Mouse (Mus musculus) induced T-regulatory cell, adult 2 months (primary cell): ENCODE results near the gene Tmeff1.

Experiments
- DNase-seq: peaks from one replicate; pipeline ENCODE4 v3.0.0-alpha.2; 2012; ENCODE audit warnings: low read depth

Tmeff1 gene

GRCm38 (mm10) chr4:48584421-48585240, at the start of gene Tmeff1:
Gene Tmeff1, plus strand, starts transcription at chr4:48585174.
- DNase-seq: no peak

- DNase-seq: no peak
These were observed 48.7 kb upstream of the Tmeff1 start for GRCm38 (mm10) chr4:48536275-48536674.

GRCm38 (mm10) chr4:48537024-48537423, 48.0 kb upstream of the Tmeff1 start:
- DNase-seq: no peak

DNA sequence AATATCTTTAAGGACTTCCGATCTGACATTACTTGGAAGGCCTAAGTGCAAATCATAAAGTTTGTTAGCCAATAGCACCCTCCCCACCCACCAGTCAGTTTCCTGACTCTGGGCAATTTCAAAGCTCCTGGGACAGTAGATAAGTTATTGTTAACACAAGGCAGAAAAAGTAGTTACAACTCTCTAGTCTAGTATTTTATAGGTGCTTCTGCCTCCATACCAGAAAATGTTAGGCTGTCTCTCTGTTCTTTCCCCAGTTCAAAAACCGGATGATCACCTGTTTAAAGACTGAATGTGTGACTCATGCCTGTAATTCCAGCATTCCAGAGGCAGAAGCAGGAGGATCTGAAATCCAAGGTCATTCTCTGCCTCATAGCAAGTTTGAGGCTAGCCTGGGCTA, 46.4 kb upstream of the Tmeff1 start:
- DNase-seq: no peak

DNA sequence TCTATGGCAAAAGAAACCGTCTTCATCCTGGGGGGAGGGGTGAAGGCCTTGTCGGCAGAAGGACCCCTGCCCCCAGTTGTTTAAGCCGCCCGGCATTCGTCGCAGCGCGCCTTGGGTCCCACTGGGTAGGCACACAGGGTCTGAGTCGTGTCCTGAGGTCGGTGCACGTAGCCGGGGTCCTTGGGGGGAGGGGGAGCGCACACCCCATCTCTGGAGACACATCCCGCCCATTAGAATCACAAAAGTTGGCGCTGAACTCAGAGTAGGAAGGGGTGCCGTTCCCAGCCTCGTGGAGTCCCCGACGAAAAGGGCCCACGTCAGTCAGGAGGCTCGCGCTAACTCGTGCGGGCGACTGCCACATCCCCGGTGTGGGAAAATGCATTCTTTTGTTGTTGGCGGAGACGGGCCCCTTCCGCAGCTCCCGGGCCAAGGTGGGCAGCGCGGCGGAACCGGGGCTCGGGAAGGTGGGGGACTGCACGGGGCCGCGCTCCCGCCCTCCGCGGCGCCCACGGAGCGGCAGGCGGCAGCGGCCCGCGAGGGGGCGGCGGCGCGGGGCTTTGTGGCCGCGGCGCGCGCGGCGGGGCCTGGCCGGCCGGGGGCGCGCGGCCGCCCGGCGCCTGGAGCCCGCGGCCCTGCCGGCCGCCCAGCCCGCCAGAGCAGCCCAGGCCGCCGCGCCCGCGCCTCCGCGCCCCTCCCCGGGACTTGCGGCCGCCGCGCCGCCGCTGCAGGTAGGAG, 45.0 kb upstream of the Tmeff1 start, which contains the start of gene Msantd3:
Gene Msantd3 (plus strand): TSS at position 95 of the 735 bp plus-strand sequence.
- no peak for DNase-seq

GRCm38 (mm10) chr4:48540576-48541111, 44.3 kb upstream of the Tmeff1 start:
- no peak for DNase-seq

DNA sequence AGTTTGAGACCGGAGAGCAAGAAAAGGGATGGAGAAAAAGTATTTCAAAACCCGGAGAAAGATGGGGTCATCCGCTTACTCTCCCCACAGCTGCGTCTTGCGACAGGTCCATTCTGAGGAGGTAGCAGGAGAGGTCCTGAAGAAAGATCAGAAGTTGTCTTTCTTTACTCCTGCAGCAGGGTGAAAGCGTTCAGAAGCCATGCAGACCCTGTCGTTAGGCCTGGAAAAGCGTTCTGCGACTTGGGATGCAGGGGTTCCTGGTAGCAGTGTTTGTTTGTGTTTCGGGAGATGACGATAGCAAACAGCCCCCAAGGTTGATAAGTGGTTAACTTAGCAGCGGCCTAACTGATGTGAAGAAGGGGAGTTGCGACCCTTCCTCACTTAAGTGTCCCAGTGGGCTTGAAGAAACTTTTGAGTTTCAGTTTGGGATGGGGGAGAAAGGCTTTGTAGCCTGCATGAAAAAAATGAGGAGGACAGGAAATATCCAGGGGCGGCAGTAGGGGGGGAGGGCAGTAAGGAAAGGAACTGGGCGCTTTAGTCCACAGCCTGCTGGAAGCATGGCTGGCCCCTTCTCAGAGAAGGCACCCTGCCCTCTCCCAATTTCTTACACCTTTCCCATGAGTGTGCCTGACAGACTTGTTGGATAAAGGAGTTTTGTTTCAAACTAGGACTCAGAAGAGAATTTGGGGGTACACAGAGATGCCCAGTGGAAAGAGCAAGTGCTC, 43.3 kb upstream of the Tmeff1 start:
- DNase-seq: no peak

DNA sequence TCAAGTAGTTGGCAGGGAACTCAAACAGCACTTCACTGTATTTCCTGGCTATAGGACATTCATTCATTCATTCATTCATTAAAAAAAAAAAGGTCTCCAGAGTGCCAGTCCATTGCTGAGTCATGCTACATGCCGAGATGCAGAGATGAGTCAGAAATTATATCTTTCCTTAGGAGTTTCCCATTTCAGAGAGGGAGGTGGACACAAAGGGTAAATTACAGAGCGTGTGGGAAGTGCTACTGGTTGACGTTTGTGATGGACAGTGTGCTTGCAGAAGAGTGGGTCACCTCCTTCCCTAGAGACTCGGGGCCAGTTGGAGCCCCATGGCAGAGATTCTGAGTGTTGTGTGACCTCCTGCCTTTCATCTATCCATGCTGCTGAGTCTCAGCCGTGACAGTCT, 42.6 kb upstream of the Tmeff1 start:
- DNase-seq: no peak

DNA sequence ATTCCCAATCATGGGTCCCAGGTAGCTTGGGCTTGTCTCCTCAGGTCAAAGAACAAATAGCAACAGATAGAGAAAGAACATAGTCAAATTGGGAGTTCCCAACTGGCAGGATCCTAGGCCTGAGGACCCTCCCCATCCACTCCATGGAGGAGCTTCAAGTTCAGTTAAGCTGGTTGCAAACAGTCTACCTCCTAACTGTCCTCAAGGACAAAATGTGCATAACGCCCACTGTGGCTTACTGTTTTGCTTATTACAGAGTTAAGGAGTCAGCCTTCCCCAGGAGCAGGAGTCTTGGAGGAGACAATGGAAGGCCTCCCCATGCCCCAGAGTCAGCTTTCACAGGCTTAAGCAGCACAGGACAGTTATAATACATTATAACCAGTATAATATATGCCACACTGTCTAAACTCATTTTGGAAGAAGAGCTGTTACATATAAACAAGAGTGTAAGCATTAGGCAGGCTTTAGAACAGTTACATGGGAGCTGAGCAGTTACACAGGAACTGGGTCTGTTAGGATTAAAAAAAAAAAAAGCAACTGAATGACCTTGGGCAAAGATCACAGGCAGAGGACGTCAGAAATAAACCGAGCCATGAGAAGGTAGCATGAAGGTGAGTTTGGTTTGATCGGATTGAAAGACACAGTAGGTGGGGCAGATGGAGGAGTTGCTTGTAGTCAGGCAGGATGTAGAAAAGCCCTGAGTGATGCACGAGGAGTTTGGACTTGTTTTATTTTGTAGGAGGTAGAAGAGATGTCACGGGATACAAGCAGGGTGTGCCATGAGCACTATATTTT, 41.7 kb upstream of the Tmeff1 start:
- DNase-seq: no peak

GRCm38 (mm10) chr4:48544141-48544540, 40.8 kb upstream of the Tmeff1 start:
- DNase-seq: no peak

DNA sequence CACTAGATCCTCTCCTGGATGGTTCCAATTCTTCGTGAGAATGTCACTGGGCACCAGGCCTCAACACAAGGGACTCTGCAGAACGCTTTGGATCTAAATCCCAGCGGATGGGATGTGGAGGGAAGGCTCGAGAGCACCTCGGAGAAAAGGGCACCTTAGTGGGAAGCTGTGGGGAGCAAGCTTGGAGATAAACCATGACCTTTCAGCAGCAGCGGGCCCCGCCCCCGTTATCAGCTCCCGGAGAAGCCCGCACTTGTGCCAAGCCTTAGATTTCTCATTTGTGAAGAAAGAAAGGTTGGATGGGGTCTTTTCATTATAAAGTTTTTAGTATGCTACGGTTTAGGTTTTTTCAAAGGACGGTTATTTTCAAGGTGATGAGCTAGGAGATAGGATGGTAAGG, 39.0 kb upstream of the Tmeff1 start:
- no peak for DNase-seq

DNA sequence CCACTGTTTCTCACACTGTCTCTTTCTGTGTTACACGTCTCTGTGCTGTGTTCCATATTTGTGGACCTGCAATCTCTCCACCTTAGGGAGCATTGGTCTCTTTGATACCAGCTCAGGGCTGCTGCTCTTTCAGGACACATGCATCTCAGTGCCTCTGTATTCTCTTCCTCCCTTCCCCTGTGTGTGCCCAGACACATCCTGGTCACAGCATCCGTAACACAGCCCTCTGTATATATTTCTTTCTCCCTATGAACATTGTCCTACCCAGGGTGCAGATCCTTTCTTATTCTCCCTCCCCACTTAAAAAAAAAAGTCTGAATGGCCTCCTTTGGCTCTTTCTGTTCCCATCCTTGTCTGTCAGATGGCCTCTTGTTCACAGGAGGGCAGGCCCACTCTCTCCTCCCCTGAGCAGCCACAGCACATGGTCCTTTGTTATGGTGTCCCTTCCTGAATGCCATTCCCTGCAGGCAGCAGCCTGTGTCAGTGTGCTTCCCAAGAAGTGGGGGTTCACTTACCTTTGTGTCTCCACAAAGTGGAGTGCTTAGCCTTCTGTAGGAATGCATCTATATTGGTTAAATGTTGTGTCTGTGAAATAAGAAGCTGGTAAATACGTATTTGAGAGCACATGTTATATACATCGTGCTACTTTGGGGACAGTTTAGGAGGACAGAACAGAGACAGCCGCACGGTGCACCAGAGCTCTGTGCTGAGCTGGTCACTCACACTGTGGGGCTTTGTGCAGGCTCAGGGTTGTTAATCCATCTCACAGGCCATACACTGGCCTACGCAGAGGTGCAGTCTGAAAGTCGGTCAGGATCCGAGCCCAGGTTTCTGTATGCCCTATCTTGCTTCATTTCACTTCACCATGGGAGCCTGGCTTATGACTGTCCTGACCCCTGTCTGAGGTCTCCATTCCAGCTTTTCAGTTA, 38.1 kb upstream of the Tmeff1 start:
- DNase-seq: no peak

GRCm38 (mm10) chr4:48548393-48549045, 36.5 kb upstream of the Tmeff1 start:
- no peak for DNase-seq

DNA sequence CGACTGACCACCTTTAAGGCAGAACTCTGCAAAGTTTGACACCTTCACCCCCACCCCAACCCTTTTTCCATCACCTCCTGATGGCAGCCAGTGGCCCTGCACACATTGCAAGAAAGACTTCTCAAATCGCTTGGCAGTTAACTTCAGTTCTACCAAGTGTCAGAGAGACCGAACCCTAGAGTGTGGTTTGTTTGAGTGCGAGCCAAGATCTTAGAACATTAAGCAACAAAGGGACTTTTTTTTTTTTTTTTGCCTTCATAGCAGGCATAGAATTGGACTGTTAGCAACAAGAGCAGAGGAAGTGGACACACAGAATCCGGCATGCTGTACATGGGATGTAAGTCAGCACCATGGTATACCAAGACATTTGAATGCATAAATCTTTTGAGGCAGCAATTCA, 35.3 kb upstream of the Tmeff1 start:
- DNase-seq: no peak

DNA sequence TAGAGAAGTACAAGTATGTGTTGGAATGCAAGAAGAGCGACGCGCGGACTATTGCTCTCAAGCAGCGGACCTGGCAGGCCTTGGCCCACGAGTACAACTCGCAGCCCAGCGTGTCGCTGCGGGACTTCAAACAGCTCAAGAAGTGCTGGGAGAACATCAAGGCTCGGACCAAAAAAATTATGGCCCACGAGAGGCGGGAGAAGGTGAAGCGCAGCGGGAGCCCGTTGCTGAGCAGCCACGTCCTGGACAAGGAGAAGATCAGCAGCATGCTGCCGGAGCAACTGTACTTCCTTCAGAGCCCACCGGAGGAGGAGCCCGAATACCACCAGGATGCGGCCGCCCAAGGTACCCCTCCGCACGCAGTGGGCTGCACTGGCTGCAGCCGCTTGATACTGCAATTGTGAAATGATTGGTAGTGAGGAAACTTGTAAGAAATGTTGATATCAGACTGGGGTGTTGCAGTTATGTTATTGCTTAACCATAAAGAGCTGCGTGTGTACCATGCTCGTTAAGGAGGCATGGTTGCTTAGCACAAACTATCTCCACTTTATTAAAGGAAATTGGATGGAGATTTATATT, 32.4 kb upstream of the Tmeff1 start:
- DNase-seq: no peak

DNA sequence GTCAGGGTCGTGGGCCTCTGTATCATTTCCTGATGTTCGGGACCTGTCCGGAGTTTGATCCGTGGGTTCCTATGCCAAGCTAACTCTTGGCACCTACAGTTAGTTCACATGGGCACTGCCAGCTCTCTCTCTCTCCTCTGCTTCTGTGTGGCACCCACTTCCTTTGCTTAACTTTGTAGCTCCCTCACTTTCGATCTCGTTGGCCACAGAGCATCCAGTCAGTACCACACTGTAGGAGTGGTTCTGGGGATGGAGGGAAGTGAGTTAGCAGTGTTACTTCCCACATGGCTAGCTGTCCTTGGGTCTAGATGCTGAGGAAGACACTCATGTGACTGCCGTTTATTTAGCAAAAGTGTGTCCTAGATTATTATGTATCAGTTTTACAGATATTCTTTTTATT, 30.8 kb upstream of the Tmeff1 start:
- DNase-seq: no peak

DNA sequence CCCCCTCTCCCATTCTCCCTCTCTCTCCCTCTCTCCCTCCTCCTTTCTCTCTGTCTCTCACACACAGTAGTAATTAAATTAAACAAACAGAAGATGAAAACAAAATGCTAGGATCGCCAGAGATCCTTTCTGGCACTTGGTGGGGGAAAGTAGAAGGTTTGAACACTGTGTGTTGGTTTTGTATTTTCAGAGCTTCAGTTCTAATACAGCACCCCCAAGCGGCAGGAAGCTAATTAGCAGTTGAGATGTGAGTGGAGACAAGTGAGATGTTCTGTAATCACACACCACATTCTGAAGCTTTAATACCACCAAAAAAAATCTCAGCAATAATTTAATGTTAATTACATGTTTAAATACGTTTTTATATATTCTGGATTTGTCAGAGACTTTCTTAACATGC, 29.2 kb upstream of the Tmeff1 start:
- DNase-seq: peak; percentile 31

- DNase-seq: no peak
These were observed 25.3 kb upstream of the Tmeff1 start for GRCm38 (mm10) chr4:48559652-48560051.

DNA sequence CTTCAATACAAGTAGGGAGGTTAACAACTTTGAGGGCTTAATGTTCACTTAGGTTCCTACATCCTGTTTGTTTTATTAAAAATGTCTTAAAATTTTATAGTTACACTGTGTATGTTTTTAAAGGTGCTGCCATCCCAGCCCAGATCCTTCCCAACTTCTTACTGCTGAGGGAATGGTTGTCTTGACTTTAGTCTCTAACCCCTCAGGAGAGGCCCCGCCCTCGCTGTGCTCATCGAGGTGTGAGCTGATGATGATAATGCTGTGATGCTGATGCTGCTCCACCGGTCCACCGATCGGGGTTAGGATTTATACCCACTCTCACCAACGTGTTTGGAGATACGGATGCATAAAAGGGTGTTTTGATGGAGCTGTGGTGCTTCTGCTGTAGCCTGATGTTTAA, 23.1 kb upstream of the Tmeff1 start:
- no peak for DNase-seq

GRCm38 (mm10) chr4:48564962-48565361, 20.0 kb upstream of the Tmeff1 start:
- DNase-seq: no peak
